Mouse (Mus musculus): ENCODE results near the gene C8g. TPM values are rescaled to one million over a fixed set of nuclear protein-coding genes. Genes with fewer than 3 reads are reported as not detected.
A peak's percentile ranks its signal among the peaks of the same experiment; 100 is the strongest.

The C8g gene
- polyA plus RNA-seq, 1 experiment: 2.8 TPM

GRCm38 (mm10) chr2:25468962-25469915 lies 32.3 kb downstream of the C8g start:
- DNase-seq (ENCODE audit: extremely low spot score in 1 of 2, low spot score in 1 of 2): peak in 1 of 2 experiments; percentile 36

GRCm38 (mm10) chr2:25467606-25468303 lies 33.8 kb downstream of the C8g start:
- no peak for DNase-seq (ENCODE audit: extremely low spot score in 1 of 2, low spot score in 1 of 2)

GRCm38 (mm10) chr2:25465816-25466635 lies 35.5 kb downstream of the C8g start:
- no peak for DNase-seq (ENCODE audit: extremely low spot score in 1 of 2, low spot score in 1 of 2)

- no peak for DNase-seq (ENCODE audit: extremely low spot score in 1 of 2, low spot score in 1 of 2)
Measured at GRCm38 (mm10) chr2:25465256-25465655, 36.3 kb downstream of the C8g start.

GRCm38 (mm10) chr2:25463630-25464029 lies 37.9 kb downstream of the C8g start:
- DNase-seq (ENCODE audit: extremely low spot score in 1 of 2, low spot score in 1 of 2): no peak

- DNase-seq (ENCODE audit: extremely low spot score in 1 of 2, low spot score in 1 of 2): no peak
Measured at GRCm38 (mm10) chr2:25461407-25461806, 40.1 kb downstream of the C8g start.

GRCm38 (mm10) chr2:25460551-25461309 lies 40.8 kb downstream of the C8g start, which contains the start of gene Paxx:
Gene Paxx, minus strand, starts transcription at chr2:25461094.
- DNase-seq (ENCODE audit: extremely low spot score in 1 of 2, low spot score in 1 of 2): peak; percentile 94 to 96

- DNase-seq (ENCODE audit: extremely low spot score in 1 of 2, low spot score in 1 of 2): no peak
Measured at GRCm38 (mm10) chr2:25460135-25460534, 41.4 kb downstream of the C8g start.

- DNase-seq (ENCODE audit: extremely low spot score in 1 of 2, low spot score in 1 of 2): no peak
Measured at GRCm38 (mm10) chr2:25458911-25459310, 42.6 kb downstream of the C8g start.

- no peak for DNase-seq (ENCODE audit: extremely low spot score in 1 of 2, low spot score in 1 of 2)
Measured at GRCm38 (mm10) chr2:25457022-25457896, 44.3 kb downstream of the C8g start.

- no peak for DNase-seq (ENCODE audit: extremely low spot score in 1 of 2, low spot score in 1 of 2)
Measured at GRCm38 (mm10) chr2:25456205-25456953, 45.1 kb downstream of the C8g start, which contains the start of gene Clic3. Gene Clic3, plus strand, starts transcription at chr2:25456838.

- DNase-seq (ENCODE audit: extremely low spot score in 1 of 2, low spot score in 1 of 2): no peak
Measured at GRCm38 (mm10) chr2:25452951-25453350, 48.6 kb downstream of the C8g start.

- DNase-seq (ENCODE audit: extremely low spot score in 1 of 2, low spot score in 1 of 2): no peak
Measured at GRCm38 (mm10) chr2:25450853-25451647, 50.5 kb downstream of the C8g start.
